Mouse (Mus musculus) ES-E14 (cell line): ENCODE measurements around the gene Slc2a8.

Source experiments
- CHD2 ChIP-seq: IDR thresholded peaks from 2 replicates; pipeline ENCODE4 v1.6.1; 2014; ENCODE audit warnings: mild to moderate bottlenecking, low read depth, low read length, inconsistent platforms
- ZC3H11A ChIP-seq: IDR thresholded peaks from 2 replicates; pipeline ENCODE4 v1.6.1; 2012; ENCODE audit warnings: low read depth, mild to moderate bottlenecking, inconsistent platforms, low read length, borderline replicate concordance
- ZNF384 ChIP-seq: IDR thresholded peaks from 2 replicates; pipeline ENCODE4 v1.6.1; 2012; ENCODE audit warnings: low read depth, low read length, inconsistent platforms

DNA sequence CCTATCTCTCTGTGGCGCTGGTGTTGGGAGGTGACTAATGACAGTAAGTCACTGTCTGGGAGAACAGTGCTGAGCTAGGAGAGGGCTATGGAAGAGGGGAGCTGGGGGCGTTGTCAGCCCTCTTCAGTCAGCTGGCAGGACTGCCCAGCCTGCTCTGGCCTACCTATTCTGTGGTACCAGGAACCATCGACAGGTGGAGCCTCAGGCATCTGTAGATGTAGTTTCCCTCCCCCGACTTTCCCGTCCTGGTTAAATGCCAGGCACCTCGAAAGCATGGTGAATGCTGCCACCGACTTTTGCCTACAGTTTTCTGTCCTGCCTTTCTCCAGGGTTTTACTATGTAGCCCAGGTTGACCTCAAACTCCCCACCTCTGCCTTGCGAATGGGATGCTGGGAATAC is 24.5 kb downstream of the Slc2a8 start:
- TF ChIP-seq ZC3H11A (no peak), CHD2 (no peak), ZNF384 (no peak)
